Mouse (Mus musculus): ENCODE measurements around the gene Klrd1. TPM values are rescaled to one million over a fixed set of nuclear protein-coding genes. Genes with fewer than 3 reads are reported as not detected.
"Not testable (repeated sequence)": the region's sequence is repeated elsewhere in the genome, so short reads cannot be mapped to it uniquely, and the experiment has no call there.

Klrd1 gene
- total RNA-seq (2015; ENCODE audit: low replicate concordance) = not detected in 2 replicates
- total RNA-seq (2017; ENCODE audit: low replicate concordance) = 2.4 TPM in 1 of 2 replicates, not detected in the other

DNA sequence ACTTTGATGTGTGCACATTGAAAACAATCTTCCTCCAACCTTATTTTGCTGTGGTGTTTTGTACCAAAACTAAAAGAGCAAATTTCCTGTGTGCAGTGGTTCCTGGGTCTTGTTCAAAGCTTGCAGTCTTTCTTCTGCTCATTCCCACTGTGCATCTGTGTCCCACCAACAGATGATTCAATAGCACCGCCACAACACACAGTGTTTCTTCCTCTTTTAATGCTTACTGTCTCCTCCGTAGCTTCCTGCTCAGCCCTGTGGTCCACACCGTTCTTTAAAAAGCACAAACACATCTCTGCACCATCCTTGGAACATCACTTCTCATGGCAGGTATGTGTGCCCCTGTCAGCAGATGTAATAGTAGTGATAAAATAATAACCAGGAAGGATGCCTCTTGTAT is at the start of gene Klrd1:
Klrd1 (plus strand) TSS at position 275 of the 400 bp plus-strand sequence.
- no peak for ATAC-seq (replicated peaks; ENCODE audit: low FRiP score, poor library complexity, severe bottlenecking)

DNA sequence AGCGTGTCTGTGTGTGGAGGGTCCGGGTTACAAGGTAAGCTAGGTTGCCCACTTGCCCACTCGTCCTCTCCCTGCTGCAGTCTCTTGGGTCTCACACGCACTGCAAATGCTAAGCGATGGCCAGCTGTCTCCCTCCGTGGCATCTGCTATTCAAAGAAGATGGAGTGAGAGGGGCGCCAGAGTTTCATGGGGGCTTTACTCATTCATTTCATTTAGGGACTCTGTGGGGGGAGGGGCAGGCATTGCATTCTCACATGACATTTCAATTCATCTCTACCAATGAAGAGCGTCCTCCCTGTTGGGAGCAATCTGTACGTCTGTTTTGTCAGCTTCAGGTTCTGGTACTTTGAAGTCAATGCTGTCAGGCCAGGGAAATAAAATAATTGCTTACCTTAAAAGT is 49.7 kb upstream of the Klrd1 start:
- no peak for ATAC-seq (replicated peaks; ENCODE audit: low FRiP score, poor library complexity, severe bottlenecking)

DNA sequence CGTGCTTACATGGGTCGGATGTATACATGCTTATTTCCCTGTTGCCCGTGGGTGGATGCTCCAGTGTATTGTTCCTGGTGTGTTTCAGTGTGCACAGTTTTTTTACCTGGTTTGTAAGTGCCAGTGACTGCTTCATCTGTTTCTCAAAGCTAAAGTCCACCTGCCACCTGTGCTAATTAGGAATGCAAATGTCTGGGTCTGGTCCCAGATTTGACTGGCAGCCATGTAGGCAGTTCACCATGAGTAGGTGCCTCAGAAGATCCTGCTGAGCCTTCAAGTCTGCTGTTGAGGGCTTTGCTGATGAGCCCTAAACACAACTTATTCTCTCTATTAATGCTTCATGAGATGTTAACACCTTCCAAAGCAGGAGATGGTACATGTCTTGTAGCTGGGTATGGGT is 49.0 kb upstream of the Klrd1 start:
- no peak for ATAC-seq (replicated peaks; ENCODE audit: low FRiP score, poor library complexity, severe bottlenecking)

GRCm38 (mm10) chr6:129543709-129544606 is 47.6 kb upstream of the Klrd1 start:
- peak; percentile 87 for ATAC-seq (replicated peaks; ENCODE audit: low FRiP score, poor library complexity, severe bottlenecking)

DNA sequence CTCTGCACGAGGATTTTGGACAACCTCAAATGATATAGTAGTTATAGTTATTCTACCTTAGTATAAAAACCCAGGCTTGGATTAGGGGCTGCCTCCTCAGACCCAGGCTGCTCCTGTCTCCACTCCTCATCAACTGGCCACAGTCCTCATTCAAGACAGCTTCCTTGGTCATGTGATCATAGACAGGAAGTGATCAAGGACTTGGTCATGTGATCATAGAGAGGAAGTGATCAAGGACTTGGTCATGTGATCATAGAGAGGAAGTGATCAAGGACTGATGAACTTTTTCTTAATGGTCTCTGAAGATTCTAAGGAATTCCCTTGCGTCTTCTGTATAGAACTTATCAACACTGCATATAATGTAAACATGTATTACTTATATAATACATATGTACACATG is 44.3 kb upstream of the Klrd1 start:
- ATAC-seq (replicated peaks; ENCODE audit: low FRiP score, poor library complexity, severe bottlenecking) = no peak

GRCm38 (mm10) chr6:129548009-129548408 is 43.6 kb upstream of the Klrd1 start:
- ATAC-seq (replicated peaks; ENCODE audit: low FRiP score, poor library complexity, severe bottlenecking) = no peak

GRCm38 (mm10) chr6:129557298-129558023 is 34.1 kb upstream of the Klrd1 start:
- ATAC-seq (replicated peaks; ENCODE audit: low FRiP score, poor library complexity, severe bottlenecking) = peak; percentile 51

DNA sequence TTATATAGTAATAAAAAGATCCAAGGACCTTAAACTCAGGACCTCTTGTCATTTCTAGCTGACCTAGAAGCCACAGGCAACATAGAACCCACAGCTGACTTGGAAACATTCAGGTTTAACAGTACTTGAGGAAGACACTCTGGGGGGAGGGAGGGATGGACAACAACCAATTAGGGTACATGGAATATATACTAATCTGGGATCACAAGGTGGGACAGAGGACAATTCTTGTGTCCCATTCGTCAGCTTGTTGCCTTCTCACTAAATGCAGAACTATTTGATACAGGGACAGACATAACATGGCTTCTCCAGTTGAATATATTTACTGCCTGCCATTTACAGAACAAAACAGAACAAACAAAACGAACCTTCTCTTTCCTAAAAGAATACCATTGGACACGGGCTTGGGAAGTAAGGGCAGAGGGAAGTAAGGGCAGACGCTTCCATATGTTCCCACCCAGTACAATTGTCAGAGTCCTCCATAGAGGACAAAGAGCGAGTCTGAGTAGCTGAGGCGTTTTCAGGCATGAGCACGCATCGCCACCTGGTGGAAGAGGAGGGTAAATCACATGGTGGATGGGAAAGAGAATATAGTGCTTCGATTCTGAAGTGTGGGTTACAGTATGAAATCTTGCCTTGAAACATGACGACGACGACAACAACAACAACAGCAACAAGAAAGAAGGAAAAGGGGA is 32.5 kb upstream of the Klrd1 start:
- peak; percentile 95 for ATAC-seq (replicated peaks; ENCODE audit: low FRiP score, poor library complexity, severe bottlenecking)

GRCm38 (mm10) chr6:129559641-129560027 is 31.9 kb upstream of the Klrd1 start:
- ATAC-seq (replicated peaks; ENCODE audit: low FRiP score, poor library complexity, severe bottlenecking) = 0 out of 2 replicates have a peak, but pooled peaks have one; percentile 29

DNA sequence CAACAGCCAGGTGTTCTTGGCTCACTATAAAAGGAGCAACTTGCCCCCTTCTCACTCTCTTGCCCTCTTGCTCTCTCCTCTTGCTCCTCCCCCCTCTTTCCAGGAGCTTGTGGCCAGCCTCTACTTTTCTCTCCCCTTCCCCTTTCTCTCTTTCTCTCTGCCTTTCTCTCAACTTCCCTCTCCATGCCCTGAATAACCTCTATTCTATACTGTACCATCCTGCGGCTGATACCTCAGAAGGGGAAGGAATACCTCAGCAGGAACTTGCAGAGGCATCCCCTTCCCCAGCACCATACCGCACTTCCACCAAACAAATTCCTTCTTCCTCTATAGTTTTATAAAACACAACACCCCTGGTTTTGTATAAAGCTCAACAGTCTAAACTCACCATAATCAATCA is 26.3 kb upstream of the Klrd1 start:
- ATAC-seq (replicated peaks; ENCODE audit: low FRiP score, poor library complexity, severe bottlenecking) = no peak; the same call in 1 of the 2 replicates

GRCm38 (mm10) chr6:129575315-129575714 is 16.3 kb upstream of the Klrd1 start:
- ATAC-seq (replicated peaks; ENCODE audit: low FRiP score, poor library complexity, severe bottlenecking) = no peak

DNA sequence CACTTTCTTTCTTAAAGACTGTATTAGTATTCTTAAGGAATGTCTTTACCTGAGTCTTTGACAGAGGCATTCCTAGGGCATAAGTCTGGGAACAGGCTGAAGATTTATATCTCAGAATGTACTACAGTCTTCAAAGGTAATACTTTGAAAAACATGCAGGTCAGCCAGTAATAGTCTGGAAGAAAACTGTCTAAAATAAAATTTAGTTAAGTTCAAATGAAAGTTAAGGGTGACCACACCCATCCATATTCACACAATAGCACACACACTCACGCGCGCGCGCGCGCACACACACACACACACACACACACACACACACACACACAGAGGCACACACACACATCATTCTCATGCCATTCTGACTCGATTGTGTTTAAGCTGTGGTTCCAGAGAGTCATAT is 14.0 kb upstream of the Klrd1 start, which contains the start of gene Klre1:
Klre1 (plus strand) TSS at position 301 of the 400 bp plus-strand sequence.
- ATAC-seq (replicated peaks; ENCODE audit: low FRiP score, poor library complexity, severe bottlenecking) = no peak

- no peak for ATAC-seq (replicated peaks; ENCODE audit: low FRiP score, poor library complexity, severe bottlenecking)
These were observed 10.3 kb upstream of the Klrd1 start for GRCm38 (mm10) chr6:129581274-129581673.

- no peak for ATAC-seq (replicated peaks; ENCODE audit: low FRiP score, poor library complexity, severe bottlenecking)
These were observed 9.7 kb upstream of the Klrd1 start for GRCm38 (mm10) chr6:129581896-129582295.

DNA sequence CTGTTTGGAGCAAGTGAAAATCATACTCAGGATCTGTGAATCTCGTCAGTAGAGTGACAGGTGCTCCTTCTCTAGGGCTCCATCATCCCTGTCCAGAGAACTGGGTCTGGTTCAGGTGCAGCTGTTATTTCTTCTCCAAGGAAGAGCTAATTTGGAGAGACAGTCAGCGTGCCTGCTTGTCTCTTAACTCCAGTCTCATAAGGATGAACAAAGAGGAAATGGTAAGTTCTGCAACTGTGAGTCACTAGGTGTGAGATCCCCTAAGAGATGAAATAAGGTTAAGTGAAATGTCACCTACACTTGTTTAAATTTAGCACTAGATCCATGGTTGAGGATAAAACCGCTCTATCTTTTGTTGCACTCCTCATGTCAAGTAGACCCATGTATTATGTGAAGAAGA is 8.6 kb upstream of the Klrd1 start:
- ATAC-seq (replicated peaks; ENCODE audit: low FRiP score, poor library complexity, severe bottlenecking) = no peak

DNA sequence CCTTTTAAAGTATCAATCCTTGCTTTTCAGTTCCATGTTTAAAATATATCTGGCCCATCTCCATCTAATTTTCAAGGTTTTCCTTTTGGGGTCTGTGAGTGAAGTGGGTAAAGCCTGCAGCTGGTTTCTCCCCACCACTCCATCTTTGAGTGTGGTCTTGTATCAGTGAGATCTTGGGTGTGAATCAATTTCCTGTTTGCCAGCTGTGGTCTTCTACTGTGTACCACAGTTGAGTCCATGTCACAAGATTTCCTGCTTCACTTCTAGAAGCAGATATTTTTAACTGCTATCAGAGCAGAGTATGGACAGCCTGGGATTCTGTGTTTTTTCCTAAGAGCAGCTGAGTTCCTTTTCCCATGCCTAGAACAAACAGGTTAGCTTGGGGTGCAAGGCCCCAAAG is 16.8 kb downstream of the Klrd1 start:
- no peak for ATAC-seq (replicated peaks; ENCODE audit: low FRiP score, poor library complexity, severe bottlenecking)

GRCm38 (mm10) chr6:129623735-129624134 is 32.2 kb downstream of the Klrd1 start, which contains the start of gene Klrk1:
Klrk1 (minus strand) TSS chr6:129623864.
- no peak for ATAC-seq (replicated peaks; ENCODE audit: low FRiP score, poor library complexity, severe bottlenecking)

GRCm38 (mm10) chr6:129631046-129631445 is 39.5 kb downstream of the Klrd1 start:
- not testable (repeated sequence) for ATAC-seq (replicated peaks; ENCODE audit: low FRiP score, poor library complexity, severe bottlenecking)

DNA sequence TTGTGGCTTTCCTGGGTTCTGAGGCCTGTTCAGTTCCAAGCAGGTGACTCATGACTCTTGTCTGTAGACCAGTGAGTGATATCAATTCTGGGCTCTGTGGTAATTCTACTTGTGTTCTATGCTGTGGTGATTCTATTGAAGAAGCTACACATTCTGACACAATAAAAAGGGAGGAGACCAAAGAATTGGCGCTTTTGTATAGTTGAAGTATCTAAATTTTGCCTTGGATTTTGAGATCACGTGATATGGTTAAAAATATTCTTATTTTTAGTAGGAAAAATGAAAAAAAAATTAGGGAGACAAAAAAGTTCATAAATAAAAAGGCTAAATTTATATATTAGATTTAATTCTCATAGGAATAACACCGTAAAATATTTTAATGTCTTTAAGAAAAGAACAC is 51.7 kb downstream of the Klrd1 start, which contains the start of gene Klrc3:
Klrc3 (minus strand) TSS at position 101 of the 400 bp plus-strand sequence.
- not testable (repeated sequence) for ATAC-seq (replicated peaks; ENCODE audit: low FRiP score, poor library complexity, severe bottlenecking)

DNA sequence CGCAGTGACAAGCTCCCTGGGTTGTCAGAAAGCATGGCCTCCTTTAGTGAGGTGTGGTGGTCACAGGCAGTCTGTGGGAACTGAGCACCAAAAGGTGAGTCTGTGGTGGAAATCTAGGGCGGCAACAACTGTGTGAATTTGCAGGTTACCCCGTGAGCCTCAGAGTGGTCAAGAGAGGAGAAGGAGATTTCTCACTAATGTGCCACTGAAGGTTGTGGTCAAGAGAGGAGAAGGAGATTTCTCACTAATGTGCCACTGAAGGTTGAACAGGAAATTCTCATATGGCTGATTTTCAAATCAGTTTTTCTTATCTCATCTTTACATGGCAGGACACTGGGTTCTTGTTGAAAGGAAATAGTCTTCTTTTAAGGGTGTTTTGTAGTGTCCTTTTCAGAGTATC is 52.5 kb downstream of the Klrd1 start:
- not testable (repeated sequence) for ATAC-seq (replicated peaks; ENCODE audit: low FRiP score, poor library complexity, severe bottlenecking)

All from erythroblast, adult 5-6 weeks (primary cell).